Mouse (Mus musculus): Measurements from ENCODE around the gene Gzmk. TPM values are rescaled to one million over a fixed set of nuclear protein-coding genes. Genes with fewer than 3 reads are reported as not detected.
A peak's percentile ranks its signal among the peaks of the same experiment; 100 is the strongest.
"Not testable (repeated sequence)": the region's sequence is repeated elsewhere in the genome, so short reads cannot be mapped to it uniquely, and the experiment has no call there.

Gene Gzmk
- total RNA-seq (2021) = under 1 TPM; 0.26 to 0.27 TPM
- long read RNA-seq, experiment 1 = 0 reads
- long read RNA-seq, experiment 2 = 0 reads

- H3K4me3 ChIP-seq = peak within 1 kb of the TSS; percentile 24; the same call in 1 of the 2 replicates
- no peak within 1 kb of the TSS for H3K27ac ChIP-seq
- intact Hi-C loops (cut with DNase I) = no loop called here
- no peak for TF ChIP-seq CTCF (IDR thresholded peaks at IDR 0.05)
- peak; percentile 34 to 38 for DNase-seq (ENCODE audit: extremely low spot score in 1 of 2, low spot score in 2 of 2)
Observed at GRCm38 (mm10) chr13:113225811-113226210, at the start of gene Gzmk. Gene Gzmk (minus strand): TSS chr13:113225908.

DNA sequence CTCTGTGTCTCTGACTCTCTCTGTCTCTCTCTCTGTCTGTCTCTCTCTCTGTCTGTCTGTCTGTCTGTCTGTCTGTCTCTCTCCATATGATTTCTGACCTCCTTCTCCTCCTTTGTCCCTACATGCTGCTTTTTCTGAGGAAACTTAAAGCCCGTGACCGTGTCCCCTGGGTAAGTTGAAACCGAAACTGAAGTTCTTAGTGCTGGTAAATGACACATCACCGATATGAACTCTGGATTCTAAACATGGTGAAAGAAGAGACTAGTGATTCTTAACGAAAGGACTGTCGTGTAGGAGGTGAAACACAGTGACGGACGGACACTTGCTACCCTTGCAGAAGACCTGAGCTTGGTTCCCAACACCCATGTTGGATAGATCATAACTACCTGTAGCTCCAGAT is 45.5 kb upstream of the Gzmk start:
- no peak overlapping the region for H3K27ac ChIP-seq
- intact Hi-C loops (cut with DNase I) = no loop called here
- H3K4me3 ChIP-seq = no peak overlapping the region
- no peak for TF ChIP-seq CTCF (IDR thresholded peaks at IDR 0.05)
- DNase-seq (ENCODE audit: extremely low spot score in 1 of 2, low spot score in 2 of 2) = no peak

DNA sequence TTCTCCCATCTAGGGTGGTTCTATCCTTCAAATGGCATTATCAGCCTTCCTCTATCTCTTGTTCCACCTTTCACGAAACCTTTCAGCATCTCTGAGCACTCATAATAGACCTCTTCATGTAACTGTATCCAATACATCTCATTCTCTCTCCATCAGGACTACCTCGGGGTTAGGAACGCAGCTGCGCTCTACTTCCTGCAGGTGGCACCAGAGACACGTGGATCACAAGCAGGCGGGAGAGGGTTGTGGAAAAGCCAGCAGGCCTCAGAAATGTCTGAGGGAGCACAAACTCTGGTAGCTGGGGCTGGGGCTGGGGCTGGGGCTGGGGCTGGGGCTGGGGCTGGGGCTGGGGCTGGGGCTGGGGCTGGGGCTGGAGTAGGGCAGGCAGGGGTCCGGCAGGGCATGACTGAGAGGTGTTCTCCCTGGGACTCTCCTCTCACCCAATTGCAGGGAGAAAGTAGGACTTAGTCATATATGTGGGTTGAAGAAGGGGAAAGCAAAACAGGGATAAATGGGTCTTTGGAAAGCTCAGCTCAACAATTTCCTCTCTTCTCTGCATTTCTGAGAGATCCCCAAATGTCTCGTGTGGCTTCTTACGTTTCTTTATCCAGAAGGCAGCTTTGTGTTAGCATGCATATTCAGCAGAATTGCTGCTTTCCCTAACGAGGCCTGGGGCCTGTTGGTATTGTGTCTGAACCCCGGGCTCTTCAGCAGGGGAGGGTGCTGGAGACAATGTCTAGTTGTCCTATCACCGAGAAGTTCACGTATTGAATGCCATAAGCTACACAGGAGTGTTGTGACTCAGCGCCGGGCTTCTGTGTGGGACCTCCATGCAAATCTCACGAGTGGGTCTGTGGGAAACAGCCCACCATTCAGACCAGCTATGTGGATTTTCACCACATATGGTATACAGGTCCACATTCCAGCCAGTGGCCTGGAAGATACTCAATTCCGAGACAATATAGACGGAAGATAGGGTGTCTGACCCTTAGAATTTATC is 44.4 kb upstream of the Gzmk start:
- intact Hi-C loops (cut with DNase I) = loop anchor here (5.0 kb wide), 2 partner anchors 347 to 597 kb away; partner anchors contain the start of gene Snx18
- Histone ChIP-seq H3K27ac (no peak overlapping the region), H3K4me3 (no peak overlapping the region)
- peak; percentile 77 to 80 for DNase-seq (ENCODE audit: extremely low spot score in 1 of 2, low spot score in 2 of 2)
- peak; percentile 82 for TF ChIP-seq CTCF (IDR thresholded peaks at IDR 0.05)

DNA sequence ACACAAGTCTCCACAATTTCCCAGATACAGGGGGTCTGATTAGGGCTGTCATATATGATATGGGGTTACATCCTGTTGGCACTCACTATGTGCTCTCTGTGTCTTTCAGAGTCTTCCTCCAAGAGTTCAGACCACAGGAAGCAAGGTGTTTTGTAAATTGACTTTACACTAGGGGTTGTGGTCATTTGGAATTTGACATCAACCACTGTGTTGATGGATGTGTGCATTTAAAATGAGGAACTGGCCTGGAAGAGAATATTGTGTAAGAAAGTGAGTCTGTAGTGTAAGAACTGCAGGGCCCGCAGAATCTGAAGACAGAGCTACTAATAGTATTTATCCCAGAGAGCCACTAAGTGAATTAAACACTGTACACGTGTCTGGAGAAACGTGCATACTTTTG is 41.5 kb upstream of the Gzmk start:
- no peak for DNase-seq (ENCODE audit: extremely low spot score in 1 of 2, low spot score in 2 of 2)
- intact Hi-C loops (cut with DNase I) = loop anchor here (1.0 to 5.0 kb wide), 3 partner anchors 350 to 600 kb away; partner anchors contain the start of gene Snx18
- no peak overlapping the region for H3K4me3 ChIP-seq
- TF ChIP-seq CTCF (IDR thresholded peaks at IDR 0.05) = no peak
- H3K27ac ChIP-seq = no peak overlapping the region

DNA sequence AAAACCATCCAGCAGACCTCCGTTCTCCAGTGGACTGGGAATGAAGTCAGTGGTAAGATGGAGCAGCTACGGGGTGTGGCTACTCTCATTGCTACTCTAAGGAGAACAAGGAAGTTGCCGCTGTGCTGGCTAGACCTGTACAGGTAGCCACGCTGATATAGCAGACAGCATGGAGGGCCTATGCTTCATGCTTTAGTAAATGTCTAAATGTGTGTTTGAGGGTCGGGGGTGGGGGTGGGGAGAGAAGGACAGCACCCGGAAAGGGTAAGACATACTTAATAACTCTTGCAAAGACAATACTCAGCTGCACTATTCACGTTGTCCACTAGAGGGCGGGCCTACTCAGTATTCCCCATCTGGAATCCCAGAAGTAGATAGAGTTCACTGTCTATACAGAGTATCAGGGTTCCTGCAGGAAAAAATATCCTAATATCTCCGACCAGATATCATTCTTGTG is 40.8 kb upstream of the Gzmk start:
- peak; percentile 90 for TF ChIP-seq CTCF (IDR thresholded peaks at IDR 0.05)
- intact Hi-C loops (cut with DNase I) = loop anchor here (1.0 to 5.0 kb wide), 3 partner anchors 220 to 601 kb away; partner anchors contain the start of genes Gpx8 and Snx18

GRCm38 (mm10) chr13:113265257-113265656 is 39.5 kb upstream of the Gzmk start:
- DNase-seq (ENCODE audit: extremely low spot score in 1 of 2, low spot score in 2 of 2) = peak in 1 of 2 experiments; percentile 66
- TF ChIP-seq CTCF (IDR thresholded peaks at IDR 0.05) = peak; percentile 65
- intact Hi-C loops (cut with DNase I) = loop anchor here (5.0 kb wide), 2 partner anchors 352 to 602 kb away; partner anchors contain the start of gene Snx18
- Histone ChIP-seq H3K4me3 (no peak overlapping the region), H3K27ac (no peak overlapping the region)

More for the DNA sequence above, 40.8 kb upstream of the Gzmk start:
- H3K27ac ChIP-seq = no peak overlapping the region
- no peak overlapping the region for H3K4me3 ChIP-seq
- DNase-seq (ENCODE audit: extremely low spot score in 1 of 2, low spot score in 2 of 2) = peak; percentile 69 to 73

DNA sequence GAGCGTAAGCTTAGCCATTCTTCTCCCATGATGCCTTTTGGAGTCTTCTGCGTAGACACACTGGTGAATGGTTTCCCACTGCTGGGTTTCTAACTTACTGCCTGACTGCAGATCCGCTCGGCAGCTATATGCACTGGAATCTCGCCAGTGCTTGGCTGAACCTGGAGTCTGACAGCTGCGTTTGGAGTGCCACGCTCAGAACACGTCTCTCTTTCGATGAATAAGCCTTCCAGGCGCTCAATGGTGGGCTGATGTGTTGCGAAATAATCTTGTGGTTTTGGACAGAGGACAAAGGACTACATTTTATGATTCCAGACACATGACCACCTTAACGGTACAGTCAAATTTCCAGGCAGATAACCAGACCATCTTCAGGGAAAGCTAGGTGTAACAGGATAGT is 37.1 kb upstream of the Gzmk start:
- TF ChIP-seq CTCF (IDR thresholded peaks at IDR 0.05) = no peak
- intact Hi-C loops (cut with DNase I) = loop anchor here (2.0 kb wide), 1 partner anchor 214 kb away; no protein-coding TSS in a partner anchor
- Histone ChIP-seq H3K27ac (no peak overlapping the region), H3K4me3 (no peak overlapping the region)
- DNase-seq (ENCODE audit: extremely low spot score in 1 of 2, low spot score in 2 of 2) = peak in 1 of 2 experiments; percentile 40

- no peak for DNase-seq (ENCODE audit: extremely low spot score in 1 of 2, low spot score in 2 of 2)
- TF ChIP-seq CTCF (IDR thresholded peaks at IDR 0.05) = no peak
- H3K4me3 ChIP-seq = no peak overlapping the region
- H3K27ac ChIP-seq = no peak overlapping the region
- intact Hi-C loops (cut with DNase I) = no loop called here
Observed at GRCm38 (mm10) chr13:113259237-113259636, 33.5 kb upstream of the Gzmk start.

GRCm38 (mm10) chr13:113257190-113257589 is 31.5 kb upstream of the Gzmk start:
- TF ChIP-seq CTCF (IDR thresholded peaks at IDR 0.05) = peak; percentile 27
- Histone ChIP-seq H3K27ac (no peak overlapping the region), H3K4me3 (no peak overlapping the region)
- DNase-seq (ENCODE audit: extremely low spot score in 1 of 2, low spot score in 2 of 2) = no peak
- intact Hi-C loops (cut with DNase I) = no loop called here

DNA sequence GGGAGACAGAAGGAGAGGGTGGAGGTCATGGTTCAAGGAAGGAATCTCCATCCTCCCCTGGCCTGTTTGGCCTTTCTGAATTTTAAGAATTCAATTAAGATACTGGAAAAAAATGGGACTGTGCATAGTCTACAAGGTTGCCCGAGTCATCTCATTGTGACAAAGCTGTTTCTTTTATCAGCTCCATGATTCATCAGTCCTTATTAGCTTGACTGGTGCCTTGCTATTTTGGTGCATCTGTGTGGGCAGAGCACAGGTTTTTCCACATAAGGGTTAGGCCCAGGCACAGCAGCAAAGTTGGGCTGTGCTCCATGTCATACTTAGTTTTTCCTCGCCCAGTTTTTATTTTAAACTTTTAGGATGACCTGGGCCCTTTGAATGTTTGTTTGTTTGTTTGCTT is 31.1 kb upstream of the Gzmk start:
- Histone ChIP-seq H3K4me3 (no peak overlapping the region), H3K27ac (no peak overlapping the region)
- intact Hi-C loops (cut with DNase I) = no loop called here
- no peak for DNase-seq (ENCODE audit: extremely low spot score in 1 of 2, low spot score in 2 of 2)
- no peak for TF ChIP-seq CTCF (IDR thresholded peaks at IDR 0.05)

DNA sequence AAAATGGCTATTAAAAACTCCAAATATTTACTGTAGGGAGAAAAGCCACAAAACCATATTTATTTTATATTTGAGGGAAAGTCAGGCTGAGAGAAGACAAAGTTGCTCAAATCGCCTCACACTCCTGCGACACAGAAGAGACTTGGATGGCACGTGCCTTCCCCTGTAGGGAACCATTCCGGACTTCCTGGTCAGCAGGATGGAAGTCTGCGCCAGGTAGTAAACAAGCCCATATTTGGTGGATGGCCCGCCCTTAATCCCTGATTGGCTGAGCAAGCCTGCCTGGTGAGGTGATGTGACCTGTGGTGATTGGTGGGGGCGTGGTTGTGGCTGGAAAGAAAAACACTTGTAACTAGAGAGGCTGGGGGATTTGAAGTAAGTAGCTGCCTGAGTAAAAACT is 26.9 kb upstream of the Gzmk start:
- H3K4me3 ChIP-seq; DNase-seq (ENCODE audit: extremely low spot score in 1 of 2, low spot score in 2 of 2); intact Hi-C loops (cut with DNase I); H3K27ac ChIP-seq: not testable (repeated sequence)

- Histone ChIP-seq H3K27ac (no peak overlapping the region), H3K4me3 (no peak overlapping the region)
- intact Hi-C loops (cut with DNase I) = no loop called here
- DNase-seq (ENCODE audit: extremely low spot score in 1 of 2, low spot score in 2 of 2) = no peak
- TF ChIP-seq CTCF (IDR thresholded peaks at IDR 0.05) = no peak
Observed at GRCm38 (mm10) chr13:113245025-113245424, 19.3 kb upstream of the Gzmk start.

Data from left cerebral cortex, adult 2 months (tissue).